Mouse (Mus musculus) spleen, adult 2 months (tissue): ENCODE results near the gene Dync1li1.

Source experiments
- CTCF ChIP-seq: fragments of 200-500 bp; IDR thresholded peaks from 2 replicates; pipeline ENCODE4 v1.5.1; 2011; ENCODE audit warnings: mild to moderate bottlenecking, inconsistent platforms; ENCODE audit not compliant: insufficient read depth, insufficient read length, insufficient replicate concordance; ENCODE audit errors: extremely low read depth
- POLR2A ChIP-seq: fragments of 200-500 bp; IDR thresholded peaks from 2 replicates; pipeline ENCODE4 v1.6.1; 2011; ENCODE audit warnings: low read depth, low read length, inconsistent platforms

DNA sequence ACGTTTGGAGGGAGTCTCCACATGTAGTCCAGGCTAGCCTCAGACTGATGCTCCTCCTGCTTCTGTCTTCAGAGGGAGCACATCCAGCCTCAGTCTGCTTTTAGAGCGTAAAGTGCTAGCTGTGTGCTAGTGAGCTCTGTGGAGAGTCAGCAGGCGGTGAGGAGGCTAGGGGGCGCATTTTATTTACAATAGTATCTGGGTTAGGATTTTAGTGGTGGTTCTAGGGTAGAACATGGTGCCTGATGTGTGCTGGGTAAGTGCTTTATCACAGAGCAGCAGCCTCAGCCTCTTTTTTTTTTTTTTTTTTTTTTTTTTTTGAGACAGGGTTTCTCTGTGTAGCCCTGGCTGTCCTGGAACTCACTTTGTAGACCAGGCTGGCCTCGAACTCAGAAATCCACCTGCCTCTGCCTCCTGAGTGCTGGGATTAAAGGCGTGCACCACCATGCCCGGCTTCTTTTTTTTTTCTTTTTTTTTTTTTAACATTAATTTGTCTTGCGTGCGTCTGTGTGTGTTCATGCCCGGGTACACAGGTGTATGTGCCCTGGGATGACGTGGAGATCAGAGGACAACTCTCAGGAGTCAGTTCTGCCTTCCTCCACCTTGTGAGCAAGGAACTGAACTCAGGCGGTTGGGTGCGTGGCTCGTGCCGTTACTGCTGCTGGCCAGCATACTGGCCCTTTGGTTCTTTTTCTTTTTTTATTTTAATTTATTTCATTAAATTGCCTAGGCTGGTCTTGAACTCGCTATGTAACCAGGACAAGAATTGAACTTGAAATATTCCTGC, 11.5 kb downstream of the Dync1li1 start:
- TF ChIP-seq POLR2A (no peak), CTCF (no peak)
